Mouse (Mus musculus): ENCODE data around the gene Kcnk6. TPM values are rescaled to one million over a fixed set of nuclear protein-coding genes. Genes with fewer than 3 reads are reported as not detected.

Gene Kcnk6
- total and polyA plus RNA-seq, 3 experiments = 1.4 to 5.2 TPM; not detected in 1

GRCm38 (mm10) chr7:29231517-29231916, 798 bp downstream of the Kcnk6 start:
- H3K27ac ChIP-seq (ENCODE audit: control insufficient read depth, low read depth, low read length) = no peak overlapping the region

GRCm38 (mm10) chr7:29230560-29230959, 1.8 kb downstream of the Kcnk6 start:
- no peak overlapping the region for H3K27ac ChIP-seq (ENCODE audit: control insufficient read depth, low read depth, low read length)
- DNase-seq (ENCODE audit: low read depth, low spot score) = no peak
- H3K4me1 ChIP-seq (ENCODE audit: control insufficient read depth in 1 of 2, insufficient read depth in 2 of 2, low read length in 2 of 2) = peaks cover 7 to 23% of the 10 kb centered on the region in 2 experiments
- no peak overlapping the region for H3K4me3 ChIP-seq (ENCODE audit: control insufficient read depth in 1 of 2, insufficient read depth in 1 of 2, low read depth in 2 of 2, low read length in 2 of 2)
- H3K36me3 ChIP-seq (ENCODE audit: control insufficient read depth in 1 of 2, insufficient read depth in 2 of 2, low read length in 2 of 2) = peaks cover 0 to 6% of the 10 kb centered on the region in 2 experiments; a peak in 2 of 4 replicates
- no peak overlapping the region for H3K9ac ChIP-seq (ENCODE audit: control insufficient read depth, low read depth, low read length, poor library complexity, severe bottlenecking)
- H3K9me3 ChIP-seq (replicated peaks; ENCODE audit: insufficient read depth, low read length) = no peaks in the 10 kb centered on the region
- H3K27me3 ChIP-seq (ENCODE audit: control insufficient read depth in 1 of 2, insufficient read depth in 2 of 2, low read length in 2 of 2) = no peaks in the 10 kb centered on the region
- no peak for TF ChIP-seq ELF1 (IDR thresholded peaks at IDR 0.05; ENCODE audit: low read depth, low read length)
- no peak for TF ChIP-seq USF2 (IDR thresholded peaks at IDR 0.05; ENCODE audit: borderline replicate concordance in 1 of 2, insufficient read depth in 1 of 2, low read depth in 1 of 2, low read length in 2 of 2)
- TF ChIP-seq POLR2AphosphoS2 (IDR thresholded peaks at IDR 0.05; ENCODE audit: low read length) = no peak
- no peak for TF ChIP-seq POLR2AphosphoS5 (IDR thresholded peaks at IDR 0.05; ENCODE audit: borderline replicate concordance, low read depth, low read length)
- no peak for TF ChIP-seq MYC (IDR thresholded peaks at IDR 0.05; ENCODE audit: low read depth, low read length)
- TF ChIP-seq TBP (IDR thresholded peaks at IDR 0.05; ENCODE audit: low read depth, low read length) = no peak
- TF ChIP-seq RAD21 (IDR thresholded peaks at IDR 0.05; ENCODE audit: low read depth, low read length) = no peak
- TF ChIP-seq UBTF (IDR thresholded peaks at IDR 0.05; ENCODE audit: borderline replicate concordance, insufficient read depth, low read depth, low read length) = no peak
- no peak for TF ChIP-seq ZNF384 (IDR thresholded peaks at IDR 0.05; ENCODE audit: low read depth, low read length)
- no peak for TF ChIP-seq CHD2 (IDR thresholded peaks at IDR 0.05; ENCODE audit: low read length)
- no peak for TF ChIP-seq CTCF (IDR thresholded peaks at IDR 0.05 in 2 of 3, conservative IDR thresholded peaks at IDR 0.05 in 1 of 3; ENCODE audit: control insufficient read depth in 1 of 3, insufficient read depth in 1 of 3, low read depth in 2 of 3, low read length in 3 of 3, poor library complexity in 1 of 3, severe bottlenecking in 1 of 3)
- H3K79me2 ChIP-seq (ENCODE audit: control insufficient read depth, insufficient read depth, low read length, poor library complexity) = no peaks in the 10 kb centered on the region; the same call in 1 of the 2 replicates

More at GRCm38 (mm10) chr7:29231517-29231916, 798 bp downstream of the Kcnk6 start:
- Histone ChIP-seq H3K9me3 (replicated peaks; ENCODE audit: insufficient read depth, low read length) (no peaks in the 10 kb centered on the region), H3K27me3 (ENCODE audit: control insufficient read depth in 1 of 2, insufficient read depth in 2 of 2, low read length in 2 of 2) (no peaks in the 10 kb centered on the region), H3K79me2 (ENCODE audit: control insufficient read depth, insufficient read depth, low read length, poor library complexity) (no peaks in the 10 kb centered on the region; the same call in 1 of the 2 replicates), H3K4me3 (ENCODE audit: control insufficient read depth in 1 of 2, insufficient read depth in 1 of 2, low read depth in 2 of 2, low read length in 2 of 2) (peak overlapping the region; percentile 62 to 67; a peak in 2 of 4 replicates), H3K9ac (ENCODE audit: control insufficient read depth, low read depth, low read length, poor library complexity, severe bottlenecking) (peak overlapping the region; percentile 56; the same call in 1 of the 2 replicates), H3K4me1 (ENCODE audit: control insufficient read depth in 1 of 2, insufficient read depth in 2 of 2, low read length in 2 of 2) (peaks cover 7 to 23% of the 10 kb centered on the region in 2 experiments), H3K36me3 (ENCODE audit: control insufficient read depth in 1 of 2, insufficient read depth in 2 of 2, low read length in 2 of 2) (peaks cover 0 to 6% of the 10 kb centered on the region in 2 experiments; a peak in 2 of 4 replicates)
- TF ChIP-seq ZKSCAN1 (IDR thresholded peaks at IDR 0.05; ENCODE audit: low read depth, low read length) (no peak), MYB (IDR thresholded peaks at IDR 0.05; ENCODE audit: low read depth, low read length) (no peak), USF2 (IDR thresholded peaks at IDR 0.05; ENCODE audit: borderline replicate concordance in 1 of 2, insufficient read depth in 1 of 2, low read depth in 1 of 2, low read length in 2 of 2) (no peak), MYC (IDR thresholded peaks at IDR 0.05; ENCODE audit: low read depth, low read length) (no peak), SMC3 (IDR thresholded peaks at IDR 0.05; ENCODE audit: low read depth, low read length) (no peak), MXI1 (IDR thresholded peaks at IDR 0.05; ENCODE audit: low read depth, low read length) (no peak), GABPA (IDR thresholded peaks at IDR 0.05; ENCODE audit: low read depth, low read length) (no peak), RCOR1 (IDR thresholded peaks at IDR 0.05; ENCODE audit: low read depth, low read length) (no peak), MAFK (IDR thresholded peaks at IDR 0.05; ENCODE audit: borderline replicate concordance, low read depth, low read length) (no peak), POLR2AphosphoS2 (IDR thresholded peaks at IDR 0.05; ENCODE audit: low read length) (no peak), NELFE (IDR thresholded peaks at IDR 0.05; ENCODE audit: low read depth, low read length) (no peak), POLR2AphosphoS5 (IDR thresholded peaks at IDR 0.05; ENCODE audit: borderline replicate concordance, low read depth, low read length) (no peak), SIN3A (IDR thresholded peaks at IDR 0.05; ENCODE audit: low read length) (no peak), ZNF384 (IDR thresholded peaks at IDR 0.05; ENCODE audit: low read depth, low read length) (no peak), BHLHE40 (IDR thresholded peaks at IDR 0.05; ENCODE audit: borderline replicate concordance, low read depth, low read length) (no peak), UBTF (IDR thresholded peaks at IDR 0.05; ENCODE audit: borderline replicate concordance, insufficient read depth, low read depth, low read length) (no peak)
- peak; percentile 27 for DNase-seq (ENCODE audit: low read depth, low spot score)
